Mouse (Mus musculus): ENCODE data around the gene Slc25a20. TPM values are rescaled to one million over a fixed set of nuclear protein-coding genes. Genes with fewer than 3 reads are reported as not detected.

The Slc25a20 gene
- total RNA-seq (2023) = 10 to 100 TPM; 28.1 to 30.7 TPM

DNA sequence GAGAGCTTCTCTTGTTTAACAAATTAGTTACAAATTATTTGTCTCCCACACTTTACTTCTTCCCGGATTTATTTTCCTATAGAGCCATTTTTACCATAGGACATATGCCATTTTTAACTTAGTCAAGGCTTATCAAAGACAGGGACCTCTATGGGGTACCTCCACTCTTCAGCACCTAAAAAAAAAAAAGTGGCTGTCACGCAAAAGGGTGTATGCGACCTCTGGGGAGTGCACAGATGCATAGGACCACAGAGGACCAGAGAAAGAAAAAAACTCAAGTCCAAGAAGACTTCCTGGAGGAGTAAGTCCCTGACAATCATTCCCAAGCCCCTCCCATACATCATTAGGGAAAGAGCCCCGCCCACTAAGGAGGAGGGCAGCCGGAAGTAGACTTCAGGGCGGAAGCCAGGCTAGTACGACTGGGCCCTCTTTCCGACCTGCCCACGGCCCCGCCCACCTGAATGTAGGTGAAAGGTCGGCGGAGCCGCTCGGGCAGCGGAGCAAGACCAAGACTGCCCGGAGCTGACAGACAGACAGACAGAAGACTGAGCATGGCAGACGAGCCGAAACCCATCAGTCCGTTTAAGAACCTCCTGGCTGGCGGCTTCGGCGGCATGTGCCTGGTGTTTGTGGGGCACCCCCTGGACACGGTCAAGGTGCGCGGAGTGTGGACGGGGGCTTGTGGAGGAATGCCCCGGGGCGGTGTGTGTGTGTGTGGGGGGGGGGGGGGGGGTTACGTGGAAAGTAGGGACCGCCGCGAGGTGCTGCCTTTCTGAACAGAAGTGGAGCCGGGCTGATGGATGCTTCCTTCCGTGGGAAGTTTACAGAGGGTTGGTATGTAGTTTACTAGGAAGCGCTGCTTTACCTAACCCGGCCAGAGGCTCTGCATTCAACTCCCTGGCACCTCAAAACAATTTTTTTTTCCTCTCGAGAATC lies at the start of gene Slc25a20:
TSS of gene Slc25a20 (plus strand) at position 412 of the 936 bp plus-strand sequence.

DNA sequence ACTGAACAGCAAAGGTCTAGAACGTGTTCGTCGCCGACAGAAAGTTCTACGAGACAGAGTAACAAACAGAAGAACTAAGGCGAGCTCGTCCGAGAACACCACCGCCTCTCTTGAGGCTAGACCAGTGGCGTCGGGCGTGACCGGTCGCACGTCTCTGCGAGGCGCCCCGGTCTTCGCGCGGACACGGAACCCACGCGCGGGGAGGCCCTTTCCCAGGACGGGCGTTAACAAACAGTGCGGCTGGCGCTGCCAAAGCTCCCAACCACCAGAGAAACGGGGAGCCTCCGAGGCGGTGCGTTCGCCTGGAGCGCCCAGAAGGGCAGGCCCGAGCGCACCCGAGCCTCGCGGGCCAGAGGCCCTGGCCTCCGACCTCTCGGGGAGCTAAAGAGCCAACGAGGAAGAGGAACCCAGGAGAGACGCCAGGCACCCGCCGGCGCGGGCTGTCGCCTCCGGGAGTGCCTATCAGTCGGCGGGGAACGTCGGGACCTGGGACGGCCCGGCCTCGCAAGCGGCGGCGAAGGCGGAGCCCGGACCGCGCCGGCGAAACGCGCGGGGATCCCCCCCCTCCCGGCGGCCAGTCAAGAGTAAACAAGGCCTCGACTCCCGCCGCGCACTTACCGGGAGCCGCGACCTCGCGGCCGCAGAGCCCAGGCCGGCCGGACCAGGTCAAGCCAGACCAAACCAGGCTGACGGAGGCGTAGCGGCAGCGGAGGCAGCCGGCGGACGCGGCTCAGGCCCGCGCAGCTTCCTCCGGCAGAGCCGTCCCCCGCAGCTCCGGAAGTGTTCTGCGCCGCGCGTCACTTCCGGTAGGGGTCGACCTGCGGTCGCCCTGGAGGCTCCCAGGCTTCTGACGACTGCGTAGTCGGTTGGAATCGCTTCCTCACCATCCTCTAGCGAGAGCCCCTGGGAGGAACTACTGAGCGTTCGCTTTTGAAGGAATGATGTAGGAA lies 13.0 kb upstream of the Slc25a20 start, which contains the start of gene Arih2:
TSS of gene Arih2 (minus strand) at position 776 of the 950 bp plus-strand sequence.

DNA sequence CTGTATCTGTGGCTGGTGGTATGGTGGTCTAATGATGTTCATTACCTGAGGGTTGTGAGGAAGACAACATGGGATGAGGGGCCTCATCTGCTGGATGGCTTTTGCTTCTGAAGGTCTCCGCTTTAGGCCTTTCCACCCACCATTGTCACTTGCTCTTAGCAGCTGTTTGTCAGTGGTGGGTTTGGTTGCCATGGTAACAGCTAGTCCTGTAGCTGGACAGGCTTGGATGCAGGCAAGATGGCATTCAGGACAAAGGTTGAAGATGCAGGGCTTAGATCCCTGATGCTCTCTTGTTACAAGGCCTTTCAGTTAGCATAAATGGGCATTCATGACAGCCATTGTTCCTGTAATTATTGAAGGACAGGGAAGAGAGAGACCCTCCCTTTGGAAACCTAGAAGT lies 27.2 kb downstream of the Slc25a20 start, which contains the start of gene Prkar2a:
TSS of gene Prkar2a (plus strand) at position 209 of the 400 bp plus-strand sequence.

Other genes with a start within 250 kb of the Slc25a20 start
- gene Ccdc36, start 233.6 kb upstream of the Slc25a20 start, total RNA-seq (2023) = not detected
- gene BC048562, start 225.6 kb upstream of the Slc25a20 start, total RNA-seq (2023) = not detected
- gene Ccdc71, start 201.6 kb upstream of the Slc25a20 start, total RNA-seq (2023) = 10 to 100 TPM; 16.6 to 24.8 TPM
- gene Klhdc8b, start 200.5 kb upstream of the Slc25a20 start, total RNA-seq (2023) = 1 to 10 TPM; 1.7 to 1.8 TPM
- gene Lamb2, start 182.4 kb upstream of the Slc25a20 start, total RNA-seq (2023) = under 1 TPM; 0.36 to 1.00 TPM
- gene Usp19, start 171.5 kb upstream of the Slc25a20 start, total RNA-seq (2023) = 100 to 1,000 TPM; 176 to 197 TPM
- 100 to 1,000 TPM; 145 to 176 TPM for gene Qars, start 154.4 kb upstream of the Slc25a20 start, total RNA-seq (2023)
- 100 to 1,000 TPM; 142 to 149 TPM for gene Qrich1, start 145.3 kb upstream of the Slc25a20 start, total RNA-seq (2023)
- 10 to 100 TPM; 93.4 to 98.0 TPM for gene Impdh2, start 101.8 kb upstream of the Slc25a20 start, total RNA-seq (2023)
- gene Ndufaf3, start 94.7 kb upstream of the Slc25a20 start, total RNA-seq (2023) = 10 to 100 TPM; 26.0 to 30.1 TPM
- 10 to 100 TPM; 33.7 to 38.3 TPM for gene Dalrd3, start 92.2 kb upstream of the Slc25a20 start, total RNA-seq (2023)
- gene Wdr6, start 83.3 kb upstream of the Slc25a20 start, total RNA-seq (2023) = 1 to 10 TPM; 3.8 to 4.3 TPM
- under 1 TPM in 1 of 2 experiments, not detected in 1; 0.67 TPM for gene P4htm, start 64.4 kb upstream of the Slc25a20 start, total RNA-seq (2023)
- gene Arih2, start 12.7 kb upstream of the Slc25a20 start, total RNA-seq (2023) = 100 to 1,000 TPM; 119 to 166 TPM
- 10 to 100 TPM; 21.8 to 27.1 TPM for gene Prkar2a, start 27.2 kb downstream of the Slc25a20 start, total RNA-seq (2023)
- gene Ip6k2, start 121.7 kb downstream of the Slc25a20 start, total RNA-seq (2023) = 10 to 100 TPM; 28.4 to 30.1 TPM
- gene Nckipsd, start 146.3 kb downstream of the Slc25a20 start, total RNA-seq (2023) = 10 to 100 TPM; 17.4 to 19.2 TPM
- gene Celsr3, start 164.2 kb downstream of the Slc25a20 start, total RNA-seq (2023) = 10 to 100 TPM; 23.3 to 26.8 TPM
- gene Slc26a6, start 191.2 kb downstream of the Slc25a20 start, total RNA-seq (2023) = 10 to 100 TPM; 34.8 to 35.7 TPM

All from monocyte, adult 59 days (primary cell).